In genomic region chr10:123707026-123707425, GRCm38 (mm10) we compare ENCODE assay signal across 33 mouse cellular contexts.
"Had no signal": no experiment of that assay in that cellular context is flagged by ENCODE, and none has a peak within 500 bp of the region (broad histone marks: within the 10 kb centered on the region; RNA-seq: fewer than 3 reads in every experiment).

No protein-coding gene starts in this region.

- H3K4me1 ChIP-seq: heart, embryonic 15.5 days; hindbrain, embryonic 10.5 days; hindbrain, embryonic 12.5 days; hindbrain, embryonic 15.5 days; kidney, embryonic 15.5 days had no signal

- H3K27ac ChIP-seq: heart, adult 2 months; heart, embryonic 10.5 days; heart, embryonic 13.5 days; heart, embryonic 15.5 days; hindbrain, embryonic 10.5 days; hindbrain, embryonic 12.5 days; hindbrain, embryonic 13.5 days; hindbrain, embryonic 14.5 days; hindbrain, embryonic 15.5 days; hindbrain, postnatal 0 days; kidney, embryonic 15.5 days; kidney, postnatal 0 days; layer of hippocampus, adult 2 months; left cerebral cortex, adult 2 months had no signal

- H3K4me2 ChIP-seq: heart, embryonic 12.5 days; heart, embryonic 13.5 days; heart, embryonic 15.5 days; hindbrain, embryonic 12.5 days; hindbrain, embryonic 13.5 days; hindbrain, embryonic 14.5 days; hindbrain, embryonic 15.5 days; kidney, embryonic 15.5 days had no signal

- H3K36me3 ChIP-seq: heart, embryonic 10.5 days; heart, embryonic 12.5 days; heart, embryonic 13.5 days; heart, embryonic 15.5 days; hindbrain, embryonic 10.5 days; hindbrain, embryonic 12.5 days; hindbrain, embryonic 13.5 days; hindbrain, embryonic 15.5 days; kidney, embryonic 15.5 days had no signal

- H3K9ac ChIP-seq: heart, embryonic 12.5 days; heart, embryonic 13.5 days; heart, embryonic 15.5 days; hindbrain, embryonic 12.5 days; hindbrain, embryonic 13.5 days; hindbrain, embryonic 14.5 days; hindbrain, embryonic 15.5 days; kidney, embryonic 15.5 days had no signal

- DNase-seq: heart, adult 18-20 months; heart, adult 2 months; heart, postnatal 10 days; heart, postnatal 14 days; heart, postnatal 36 days; heart, postnatal 4 days; kidney, adult 11 months; kidney, adult 18-20 months; kidney, adult 2 months; kidney, adult 9 months; kidney, postnatal 10 days; kidney, postnatal 14 days; kidney, postnatal 25 days; kidney, postnatal 36 days; kidney, postnatal 4 days; layer of hippocampus, adult 9-11 months; layer of hippocampus, postnatal 36 days had no signal

- ATAC-seq: hindbrain, embryonic 16.5 days; hindbrain, postnatal 0 days; inflammation-experienced regulatory T-cells, adult 6 months had no signal

- H3K27me3 ChIP-seq: heart, embryonic 12.5 days; heart, embryonic 13.5 days; heart, embryonic 15.5 days; hindbrain, embryonic 12.5 days; hindbrain, embryonic 13.5 days; hindbrain, embryonic 15.5 days; kidney, embryonic 15.5 days had no signal

- H3K4me3 ChIP-seq: heart, adult 2 months; heart, embryonic 10.5 days; heart, embryonic 12.5 days; heart, embryonic 13.5 days; heart, embryonic 15.5 days; hindbrain, embryonic 10.5 days; hindbrain, embryonic 12.5 days; hindbrain, embryonic 13.5 days; hindbrain, embryonic 15.5 days; kidney, embryonic 15.5 days; layer of hippocampus, adult 2 months; left cerebral cortex, adult 2 months had no signal

- H3K9me3 ChIP-seq: heart, embryonic 10.5 days; heart, embryonic 12.5 days; heart, embryonic 13.5 days; heart, embryonic 15.5 days; hindbrain, embryonic 10.5 days; hindbrain, embryonic 12.5 days; hindbrain, embryonic 13.5 days; hindbrain, embryonic 15.5 days; kidney, embryonic 15.5 days had no signal
